Mouse (Mus musculus) B cell, adult 2 months (primary cell): ENCODE data around the gene Lrrc58.

Experiments used
- DNase-seq, 2 experiments: peaks; one replicate each; pipeline ENCODE4 v3.0.0; 2022

The Lrrc58 gene

GRCm38 (mm10) chr16:37929006-37929405 is 60.8 kb downstream of the Lrrc58 start:
- no peak for DNase-seq

- DNase-seq = no peak
These were observed 61.4 kb downstream of the Lrrc58 start for GRCm38 (mm10) chr16:37929626-37930025.

- no peak for DNase-seq
These were observed 66.7 kb downstream of the Lrrc58 start for GRCm38 (mm10) chr16:37934932-37935331.

DNA sequence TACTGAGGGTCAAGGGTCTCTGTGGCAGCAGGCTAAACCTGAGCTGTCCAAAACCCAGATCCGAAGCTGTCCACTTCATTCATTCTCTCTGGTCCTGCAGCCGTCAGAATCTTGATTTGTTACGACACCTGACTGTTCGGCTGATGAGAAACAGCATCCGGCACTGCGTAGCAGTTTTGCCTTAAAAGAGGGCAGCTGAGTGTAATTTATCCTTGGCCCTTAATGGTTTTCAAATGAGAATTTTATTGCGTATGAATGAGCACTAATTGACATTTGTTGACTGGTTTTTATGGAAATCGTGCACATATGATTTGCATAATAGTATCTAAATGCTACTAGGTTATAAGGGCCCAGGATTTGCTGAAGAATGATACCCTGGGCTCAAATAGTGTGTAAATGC is 69.1 kb downstream of the Lrrc58 start:
- DNase-seq = no peak
